Mouse (Mus musculus) embryonic facial prominence, embryonic 10.5 days (tissue): Measurements from ENCODE around the gene Alyref. TPM values are rescaled to one million over a fixed set of nuclear protein-coding genes. Genes with fewer than 3 reads are reported as not detected.

Source experiments
- DNase-seq: peaks from one replicate; pipeline ENCODE4 v3.0.0-alpha.2; 2017; ENCODE audit warnings: low spot score
- H3K27ac ChIP-seq: fragments of 300-500 bp; sonication (generic); replicated peaks from 2 replicates; pipeline ENCODE4 v1.5.1; 2016; ENCODE audit warnings: mild to moderate bottlenecking
- H3K27me3 ChIP-seq: fragments of 300-500 bp; sonication (generic); replicated peaks from 2 replicates; pipeline ENCODE4 v1.6.1; 2016; ENCODE audit warnings: low read depth, mild to moderate bottlenecking; ENCODE audit not compliant: poor library complexity, severe bottlenecking
- H3K36me3 ChIP-seq: fragments of 300-500 bp; sonication (generic); replicated peaks from 2 replicates; pipeline ENCODE4 v1.6.1; 2016; ENCODE audit warnings: mild to moderate bottlenecking, moderate library complexity
- H3K4me1 ChIP-seq: fragments of 300-500 bp; sonication (generic); 2 replicates; pipeline ENCODE4 v1.6.1; 2016
- H3K4me3 ChIP-seq: fragments of 300-500 bp; sonication (generic); 2 replicates; pipeline ENCODE4 v1.5.1; 2016; ENCODE audit warnings: mild to moderate bottlenecking, moderate library complexity
- H3K9me3 ChIP-seq: fragments of 300-500 bp; sonication (generic); 2 replicates; pipeline ENCODE4 v1.6.1; 2016; ENCODE audit warnings: mild to moderate bottlenecking
- whole genome bisulfite sequencing: fragments of 180-500 bp; shearing (Covaris S2); methylation state at CpG from one replicate; pipeline ENCODE4 v1.1.7; 2016; 5-methylcytosine and 5-hydroxymethylcytosine counted together
- microRNA-seq: library from miRNA; unstranded; fragments of <30 nt; microRNA quantifications from one replicate; pipeline ENCODE4, GENCODE M21; 2017
- polyA plus RNA-seq: library from polyadenylated mRNA; unstranded; fragments of >200 nt; fragmentation: Nextera tagmentation; extraction: Ambion mirVana; gene quantifications from 2 replicates; pipeline ENCODE4 v1.2.1, GENCODE M21; 2016

The Alyref gene
- polyA plus RNA-seq, 1 experiment from 2014 or later, result 620 TPM

DNA sequence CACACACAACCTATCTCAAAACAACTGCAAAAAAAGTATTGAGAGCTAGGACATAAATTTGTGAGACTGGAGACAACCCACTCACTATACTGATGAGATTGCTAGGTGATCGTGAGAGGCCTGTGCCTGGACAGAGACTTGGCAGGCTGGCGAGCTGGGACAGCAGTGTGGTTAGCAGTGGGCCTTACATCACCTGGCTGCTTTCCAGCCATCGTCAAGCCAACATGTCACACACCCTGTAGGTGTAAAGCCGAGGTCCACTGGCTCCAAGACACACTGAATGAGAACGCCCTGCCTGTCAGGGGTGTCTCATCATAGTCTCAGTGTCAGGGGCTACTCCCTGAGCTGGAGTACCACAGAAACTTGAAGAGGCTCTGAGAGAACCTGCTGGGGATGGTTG is 45.4 kb downstream of the Alyref start:
- DNase-seq, result no peak
- whole genome bisulfite sequencing, result 83% methylated on average over 5 of the region's 5 CpGs
- Histone ChIP-seq H3K4me3 (no peak overlapping the region), H3K4me1 (peaks cover 29% of the 10 kb centered on the region), H3K9me3 (no peaks in the 10 kb centered on the region), H3K36me3 (0 out of 2 replicates have a peak, but pooled peaks cover under 1% of the 10 kb centered on the region), H3K27me3 (no peaks in the 10 kb centered on the region), H3K27ac (no peak overlapping the region)

DNA sequence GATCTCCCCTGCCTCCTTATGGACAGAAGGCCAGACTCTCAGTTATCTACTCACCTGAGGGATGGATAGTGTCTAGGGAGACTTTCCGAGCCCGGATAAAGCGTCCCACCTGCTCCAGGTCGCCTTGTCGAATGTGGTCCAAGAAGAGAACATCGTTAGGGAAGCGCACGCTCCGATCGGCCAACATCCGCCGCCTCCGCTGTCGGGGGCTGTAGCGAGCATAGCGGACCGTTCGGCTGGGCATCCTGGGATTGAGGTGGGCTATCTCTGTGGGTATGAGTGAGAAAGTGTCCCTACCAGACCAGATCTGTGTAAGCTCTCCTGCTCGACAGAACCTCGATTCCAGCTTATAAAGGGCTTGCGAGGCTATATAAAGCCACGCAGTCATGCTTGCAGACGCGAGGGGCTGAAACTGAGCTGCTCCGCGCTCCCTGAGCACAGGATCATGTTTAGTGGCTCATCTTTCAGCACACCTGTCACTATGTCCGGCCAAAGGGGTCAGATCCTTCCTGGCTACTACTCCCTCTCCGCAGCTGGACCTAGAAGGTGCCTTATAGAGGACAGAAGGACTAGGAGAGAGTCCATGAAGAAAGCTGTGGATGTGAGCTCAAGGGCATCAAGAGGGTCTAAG is 47.2 kb downstream of the Alyref start, which contains the start of gene Ppp1r27:
Ppp1r27 (minus strand) TSS at position 323 of the 631 bp plus-strand sequence.
- Histone ChIP-seq H3K27ac (peak within 1 kb of the TSS; percentile 92), H3K4me1 (peaks cover 35% of the 10 kb centered on the region), H3K4me3 (peak within 1 kb of the TSS; percentile 78), H3K27me3 (no peaks in the 10 kb centered on the region), H3K9me3 (no peaks in the 10 kb centered on the region), H3K36me3 (peaks cover 14% of the 10 kb centered on the region)
- no peak for DNase-seq
- 93% methylated on average over 28 of the region's 28 CpGs for WGBS

DNA sequence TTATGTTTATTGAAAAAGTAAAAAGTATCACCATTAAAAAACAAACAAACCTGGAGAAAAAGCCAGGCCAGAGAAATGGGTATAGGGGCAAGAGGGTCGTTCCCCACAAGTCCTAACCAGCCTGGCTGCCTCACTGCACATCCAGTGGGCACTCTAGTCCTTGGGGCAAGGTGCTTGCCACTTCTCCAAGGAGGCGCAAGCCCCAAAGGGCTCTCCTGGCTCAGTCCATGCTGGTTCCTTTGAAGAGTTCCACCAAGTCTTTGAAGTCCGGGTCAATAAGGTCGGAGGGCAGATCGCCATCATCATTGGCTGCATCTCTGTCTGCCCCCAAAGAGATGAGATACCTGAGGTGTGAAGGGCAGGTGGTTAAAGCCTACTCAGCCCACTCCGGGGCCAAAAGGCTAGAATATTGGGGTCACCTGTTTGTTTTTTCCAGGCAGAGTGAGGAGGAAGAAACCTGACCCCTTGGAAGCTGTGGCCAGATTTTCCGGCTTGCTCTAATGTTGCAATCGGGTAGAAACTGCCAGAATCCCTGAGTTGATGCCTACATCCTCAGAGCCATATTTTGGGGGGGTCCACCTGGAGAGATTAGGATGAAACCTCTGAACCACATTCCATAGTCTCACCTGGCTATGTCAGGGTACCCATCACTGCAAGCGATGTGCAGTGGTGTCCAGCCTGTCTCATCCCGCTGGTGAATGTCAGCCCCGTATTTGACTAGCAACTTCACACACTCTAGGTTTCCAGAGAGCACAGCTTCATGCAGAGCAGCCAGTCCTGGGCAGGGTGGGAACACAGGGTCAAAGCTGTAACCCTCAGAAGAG is 48.0 kb downstream of the Alyref start:
- peaks cover 21% of the 10 kb centered on the region for H3K36me3 ChIP-seq
- 74% methylated on average over 11 of the region's 11 CpGs for WGBS
- DNase-seq, result no peak

DNA sequence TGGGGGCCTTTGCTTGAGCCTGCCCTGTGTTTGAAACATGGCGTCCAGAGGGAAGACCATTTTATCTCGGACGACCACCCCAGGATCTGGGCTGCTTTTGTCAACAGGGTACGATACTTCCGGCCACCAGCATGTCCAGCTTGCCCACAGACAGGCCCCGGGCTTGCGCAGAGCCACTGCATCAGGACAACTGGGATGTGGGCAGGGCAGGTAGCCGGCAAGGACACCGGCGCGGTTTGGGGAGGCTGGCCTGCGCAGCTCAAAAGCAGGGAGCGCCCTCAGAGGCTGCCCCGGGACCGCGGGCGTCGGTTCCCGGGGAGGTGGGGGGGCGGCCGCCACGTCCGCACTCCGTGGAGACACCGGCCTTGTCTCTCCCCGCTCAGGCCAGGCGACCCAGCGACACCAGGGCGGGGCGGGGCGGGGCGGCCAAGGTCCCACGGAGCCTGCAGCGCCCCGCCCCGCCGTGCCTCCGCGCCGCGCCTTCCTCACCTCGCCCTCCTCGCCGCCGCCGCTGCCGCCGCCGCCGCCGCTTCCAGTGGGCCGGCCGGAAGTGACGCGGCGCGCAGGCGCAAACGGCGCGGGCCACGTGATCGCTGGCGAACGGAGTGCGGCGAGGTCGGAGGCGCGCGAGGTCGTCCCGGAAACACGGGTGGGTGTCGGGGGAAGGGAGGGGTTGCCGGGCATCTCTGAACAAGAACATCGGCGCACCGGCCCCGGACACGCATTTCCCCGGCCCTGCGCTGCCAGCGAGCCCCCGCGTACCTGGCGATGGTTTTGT is 48.8 kb downstream of the Alyref start, which contains the start of gene Mcrip1:
Mcrip1 (minus strand) TSS at position 560 of the 778 bp plus-strand sequence.
- Histone ChIP-seq H3K9me3 (no peaks in the 10 kb centered on the region), H3K36me3 (peaks cover 30% of the 10 kb centered on the region), H3K27me3 (no peaks in the 10 kb centered on the region), H3K4me1 (peaks cover 35% of the 10 kb centered on the region), H3K27ac (peak within 1 kb of the TSS; percentile 92), H3K4me3 (peak within 1 kb of the TSS; percentile 78)
- peak; percentile 94 for DNase-seq
- under 1% methylated on average over 84 of the region's 87 CpGs for WGBS

More for the DNA sequence above, 48.0 kb downstream of the Alyref start:
- Histone ChIP-seq H3K27ac (peak overlapping the region; percentile 92), H3K4me3 (peak overlapping the region; percentile 78), H3K4me1 (peaks cover 35% of the 10 kb centered on the region), H3K27me3 (no peaks in the 10 kb centered on the region), H3K9me3 (no peaks in the 10 kb centered on the region)

DNA sequence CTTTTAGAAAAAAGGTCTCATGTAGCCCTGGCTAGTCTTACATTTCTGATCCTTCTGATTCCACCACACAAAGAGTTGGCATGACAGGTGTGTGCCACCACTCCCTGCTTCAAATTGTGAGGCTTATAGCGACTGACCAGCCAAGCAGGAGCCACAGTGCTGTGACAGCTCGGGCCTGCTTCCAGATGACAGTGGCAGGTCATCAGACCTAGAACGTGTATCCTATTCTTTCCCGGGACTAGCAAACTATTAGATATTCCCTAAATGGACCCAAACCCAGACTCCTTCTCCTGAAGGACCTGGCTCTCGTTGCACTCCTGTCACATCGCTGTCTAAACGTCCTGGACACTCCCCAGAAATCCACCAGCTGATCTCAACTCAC is 49.4 kb downstream of the Alyref start:
- DNase-seq, result no peak
- 37% methylated on average over 7 of the region's 7 CpGs for WGBS
- Histone ChIP-seq H3K36me3 (peaks cover 36% of the 10 kb centered on the region), H3K4me3 (peak overlapping the region; percentile 78), H3K27me3 (no peaks in the 10 kb centered on the region), H3K9me3 (no peaks in the 10 kb centered on the region), H3K27ac (peak overlapping the region; percentile 92), H3K4me1 (peaks cover 35% of the 10 kb centered on the region)

DNA sequence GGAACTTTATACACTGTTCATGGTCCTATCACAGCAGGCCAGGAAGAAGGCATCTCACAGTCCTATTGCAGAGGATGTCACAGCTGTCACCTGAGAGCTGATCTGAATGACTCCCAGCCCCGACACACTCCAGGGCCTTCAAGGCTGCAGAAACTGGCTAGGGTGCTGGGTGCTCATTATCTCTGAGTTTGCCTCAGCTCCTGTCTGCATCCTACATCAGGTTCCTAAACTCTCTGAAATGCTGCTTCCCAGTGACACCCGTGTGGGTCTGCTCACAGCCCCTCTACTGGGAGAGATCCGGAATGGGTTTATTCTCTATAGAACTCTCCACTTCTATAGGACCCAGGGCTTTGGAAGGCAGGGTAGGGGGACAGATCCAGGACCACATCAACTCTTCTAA is 50.0 kb downstream of the Alyref start:
- no peaks in the 10 kb centered on the region for H3K9me3 ChIP-seq
- peak overlapping the region; percentile 78 for H3K4me3 ChIP-seq
- peaks cover 41% of the 10 kb centered on the region for H3K36me3 ChIP-seq
- peaks cover 35% of the 10 kb centered on the region for H3K4me1 ChIP-seq
- 88% methylated on average over 3 of the region's 3 CpGs for WGBS
- H3K27ac ChIP-seq, result no peak overlapping the region
- no peak for DNase-seq
- no peaks in the 10 kb centered on the region for H3K27me3 ChIP-seq

DNA sequence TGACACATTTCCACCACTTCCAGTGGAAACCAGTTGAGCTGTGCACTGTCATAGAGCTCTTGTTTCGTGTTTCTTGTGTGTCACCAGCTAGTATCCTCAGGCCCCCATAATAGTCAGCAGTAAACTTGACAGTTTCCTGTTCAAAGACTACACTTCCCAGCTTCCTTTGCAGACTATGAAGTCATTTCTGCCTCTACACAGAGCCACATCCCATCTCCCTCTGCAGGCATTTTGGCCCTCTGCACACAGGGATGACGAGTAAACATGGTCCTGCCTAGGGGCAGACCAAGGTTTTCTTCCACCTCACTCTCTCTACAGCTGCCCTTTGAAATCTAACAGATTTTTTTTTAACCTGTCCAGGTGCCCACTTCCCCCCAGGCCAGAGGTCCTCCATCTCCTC is 50.7 kb downstream of the Alyref start:
- H3K36me3 ChIP-seq, result peaks cover 49% of the 10 kb centered on the region
- 72% methylated on average over 2 of the region's 2 CpGs for WGBS
- H3K4me3 ChIP-seq, result no peak overlapping the region

DNA sequence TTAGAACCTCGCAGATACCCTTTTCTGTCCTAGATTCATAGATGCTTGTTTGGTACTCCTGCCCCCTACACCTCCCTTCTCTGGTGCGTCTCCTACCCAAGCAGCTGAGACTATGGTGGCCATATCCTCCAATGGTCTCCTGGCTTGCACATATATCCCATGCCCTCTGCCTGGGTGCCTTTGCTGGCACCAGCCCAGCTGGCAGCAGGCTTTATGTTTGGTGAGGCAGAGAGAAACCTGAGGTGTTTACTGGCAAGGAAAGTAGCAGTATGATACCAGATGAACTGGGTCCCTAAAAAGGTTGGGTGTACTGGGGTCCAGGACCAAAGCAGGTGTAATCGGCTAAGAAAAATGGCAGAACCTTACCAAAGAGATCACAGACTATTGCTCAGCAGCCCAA is 52.2 kb downstream of the Alyref start:
- Histone ChIP-seq H3K4me1 (peaks cover 34% of the 10 kb centered on the region), H3K27me3 (no peaks in the 10 kb centered on the region), H3K4me3 (no peak overlapping the region), H3K9me3 (no peaks in the 10 kb centered on the region), H3K27ac (no peak overlapping the region), H3K36me3 (peaks cover 61% of the 10 kb centered on the region)
- 95% methylated on average over 3 of the region's 3 CpGs for WGBS
- DNase-seq, result no peak

More for the DNA sequence above, 50.7 kb downstream of the Alyref start:
- Histone ChIP-seq H3K9me3 (no peaks in the 10 kb centered on the region), H3K4me1 (peaks cover 35% of the 10 kb centered on the region), H3K27ac (no peak overlapping the region), H3K27me3 (no peaks in the 10 kb centered on the region)
- no peak for DNase-seq

DNA sequence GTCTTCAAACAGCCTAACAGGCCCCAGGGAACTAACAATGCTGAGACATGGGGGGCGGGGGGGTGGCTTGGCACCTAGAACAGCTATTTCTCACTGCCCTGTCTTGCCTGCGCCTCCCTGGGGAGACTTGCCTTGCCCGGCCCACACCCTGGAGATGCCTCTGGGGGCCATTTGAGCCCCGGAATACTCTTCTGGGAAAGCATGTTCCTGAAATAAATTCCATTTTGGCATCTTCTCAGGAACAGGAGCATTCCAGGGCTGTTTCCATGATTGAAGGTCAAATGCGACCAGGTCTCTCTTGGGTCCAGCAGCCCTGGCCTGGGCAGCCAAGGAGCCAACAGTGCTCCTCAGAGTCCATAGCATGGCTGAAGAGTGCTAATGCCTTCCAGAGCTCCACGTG is 55.8 kb downstream of the Alyref start:
- peaks cover 57% of the 10 kb centered on the region for H3K36me3 ChIP-seq
- H3K27me3 ChIP-seq, result no peaks in the 10 kb centered on the region
- DNase-seq, result no peak
- H3K9me3 ChIP-seq, result no peaks in the 10 kb centered on the region
- H3K27ac ChIP-seq, result no peak overlapping the region
- peaks cover 30% of the 10 kb centered on the region for H3K4me1 ChIP-seq
- H3K4me3 ChIP-seq, result no peak overlapping the region
- WGBS, result 88% methylated on average over 6 of the region's 6 CpGs

Small RNA genes lying within 50 kb of the gene (microRNA-seq; reads per million reads assigned to microRNA genes)
- gene Mir6936, result 1.8 reads per million

Other genes starting within 250 kb of the Alyref start
- 3,067 and 3,150 TPM in 2 replicates for gene Actg1, start 249.8 kb downstream of the Alyref start, polyA plus RNA-seq
- 0.10 and 0.19 TPM in 2 replicates for gene Fscn2, start 236.8 kb downstream of the Alyref start, polyA plus RNA-seq
- gene Faap100, start 219.6 kb downstream of the Alyref start, polyA plus RNA-seq, result 38.3 and 39.0 TPM in 2 replicates
- 45.3 and 51.9 TPM in 2 replicates for gene Nploc4, start 160.7 kb downstream of the Alyref start, polyA plus RNA-seq
- gene Tspan10, start 155.7 kb downstream of the Alyref start, polyA plus RNA-seq, result 0.69 and 1.5 TPM in 2 replicates
- gene Pde6g, start 144.9 kb downstream of the Alyref start, polyA plus RNA-seq, result 0.44 and 0.67 TPM in 2 replicates
- 8.5 and 12.8 TPM in 2 replicates for gene Oxld1, start 140.3 kb downstream of the Alyref start, polyA plus RNA-seq
- 49.6 and 50.7 TPM in 2 replicates for gene Ccdc137, start 140.2 kb downstream of the Alyref start, polyA plus RNA-seq
- 55.9 and 66.9 TPM in 2 replicates for gene Arl16, start 130.8 kb downstream of the Alyref start, polyA plus RNA-seq
- 206 and 216 TPM in 2 replicates for gene Mrpl12, start 113.8 kb downstream of the Alyref start, polyA plus RNA-seq
- 68.6 and 69.4 TPM in 2 replicates for gene Slc25a10, start 106.5 kb downstream of the Alyref start, polyA plus RNA-seq
- 0.33 and 0.62 TPM in 2 replicates for gene Gcgr, start 67.7 kb downstream of the Alyref start, polyA plus RNA-seq
- 201 and 221 TPM in 2 replicates for gene Mcrip1, start 48.6 kb downstream of the Alyref start, polyA plus RNA-seq
- not detected in 2 replicates for gene Ppp1r27, start 47.2 kb downstream of the Alyref start, polyA plus RNA-seq
- 556 and 565 TPM in 2 replicates for gene P4hb, start 25.1 kb downstream of the Alyref start, polyA plus RNA-seq
- 735 and 777 TPM in 2 replicates for gene Arhgdia, start 16.7 kb downstream of the Alyref start, polyA plus RNA-seq
- gene Anapc11, start 56 bp upstream of the Alyref start, polyA plus RNA-seq, result 192 and 198 TPM in 2 replicates
- not detected in 2 replicates for gene Npb, start 10.1 kb upstream of the Alyref start, polyA plus RNA-seq
- 142 and 145 TPM in 2 replicates for gene Pcyt2, start 19.6 kb upstream of the Alyref start, polyA plus RNA-seq
- gene Sirt7, start 26.9 kb upstream of the Alyref start, polyA plus RNA-seq, result 27.7 and 29.5 TPM in 2 replicates
- 24.2 and 25.1 TPM in 2 replicates for gene Mafg, start 35.2 kb upstream of the Alyref start, polyA plus RNA-seq
- 32.7 and 33.7 TPM in 2 replicates for gene Pycr1, start 45.4 kb upstream of the Alyref start, polyA plus RNA-seq
- not detected in 2 replicates for gene Myadml2, start 49.8 kb upstream of the Alyref start, polyA plus RNA-seq
- 4.4 and 4.8 TPM in 2 replicates for gene Notum, start 62.8 kb upstream of the Alyref start, polyA plus RNA-seq
- 151 and 155 TPM in 2 replicates for gene Aspscr1, start 74.6 kb upstream of the Alyref start, polyA plus RNA-seq
- 119 and 124 TPM in 2 replicates for gene Cenpx, start 115.4 kb upstream of the Alyref start, polyA plus RNA-seq
- gene Lrrc45, start 115.6 kb upstream of the Alyref start, polyA plus RNA-seq, result 56.8 and 58.9 TPM in 2 replicates
- gene Rac3, start 123.1 kb upstream of the Alyref start, polyA plus RNA-seq, result 27.2 and 31.2 TPM in 2 replicates
- gene Dcxr, start 128.9 kb upstream of the Alyref start, polyA plus RNA-seq, result 12.8 and 16.0 TPM in 2 replicates
- 2.6 and 2.9 TPM in 2 replicates for gene Cbr2, start 133.7 kb upstream of the Alyref start, polyA plus RNA-seq
- gene Hmga1b, start 164.4 kb upstream of the Alyref start, polyA plus RNA-seq, result 10.5 and 11.6 TPM in 2 replicates
- gene Rfng, start 185.8 kb upstream of the Alyref start, polyA plus RNA-seq, result 40.0 and 42.1 TPM in 2 replicates
- gene Gps1, start 185.9 kb upstream of the Alyref start, polyA plus RNA-seq, result 265 and 272 TPM in 2 replicates
- gene Dus1l, start 198.0 kb upstream of the Alyref start, polyA plus RNA-seq, result 96.6 and 101 TPM in 2 replicates
- 121 and 132 TPM in 2 replicates for gene Fasn, start 226.2 kb upstream of the Alyref start, polyA plus RNA-seq